Mouse (Mus musculus): ENCODE measurements around the gene Prkcd. TPM values are rescaled to one million over a fixed set of nuclear protein-coding genes. Genes with fewer than 3 reads are reported as not detected.

Prkcd gene
- polyA plus RNA-seq, 1 experiment, result 14.5 TPM

GRCm38 (mm10) chr14:30595576-30596313 is 30.3 kb downstream of the Prkcd start:
- TF ChIP-seq GATA1 (IDR thresholded peaks at IDR 0.05; ENCODE audit: low read length), result no peak

GRCm38 (mm10) chr14:30594092-30594695 is 31.8 kb downstream of the Prkcd start:
- no peak for TF ChIP-seq GATA1 (IDR thresholded peaks at IDR 0.05; ENCODE audit: low read length)

GRCm38 (mm10) chr14:30593279-30594091 is 32.5 kb downstream of the Prkcd start:
- no peak for TF ChIP-seq GATA1 (IDR thresholded peaks at IDR 0.05; ENCODE audit: low read length)

- TF ChIP-seq GATA1 (IDR thresholded peaks at IDR 0.05; ENCODE audit: low read length), result no peak
Measured at GRCm38 (mm10) chr14:30591417-30591816, 34.6 kb downstream of the Prkcd start.

- TF ChIP-seq GATA1 (IDR thresholded peaks at IDR 0.05; ENCODE audit: low read length), result no peak
Measured at GRCm38 (mm10) chr14:30590918-30591317, 35.1 kb downstream of the Prkcd start.

GRCm38 (mm10) chr14:30590041-30590645 is 35.9 kb downstream of the Prkcd start:
- TF ChIP-seq GATA1 (IDR thresholded peaks at IDR 0.05; ENCODE audit: low read length), result no peak

GRCm38 (mm10) chr14:30586780-30587461 is 39.1 kb downstream of the Prkcd start:
- no peak for TF ChIP-seq GATA1 (IDR thresholded peaks at IDR 0.05; ENCODE audit: low read length)

GRCm38 (mm10) chr14:30585323-30585722 is 40.7 kb downstream of the Prkcd start:
- no peak for TF ChIP-seq GATA1 (IDR thresholded peaks at IDR 0.05; ENCODE audit: low read length)

GRCm38 (mm10) chr14:30584497-30585251 is 41.3 kb downstream of the Prkcd start:
- TF ChIP-seq GATA1 (IDR thresholded peaks at IDR 0.05; ENCODE audit: low read length), result no peak

GRCm38 (mm10) chr14:30584077-30584476 is 41.9 kb downstream of the Prkcd start:
- TF ChIP-seq GATA1 (IDR thresholded peaks at IDR 0.05; ENCODE audit: low read length), result no peak

GRCm38 (mm10) chr14:30581238-30581637 is 44.8 kb downstream of the Prkcd start:
- TF ChIP-seq GATA1 (IDR thresholded peaks at IDR 0.05; ENCODE audit: low read length), result no peak

- no peak for TF ChIP-seq GATA1 (IDR thresholded peaks at IDR 0.05; ENCODE audit: low read length)
Measured at GRCm38 (mm10) chr14:30579882-30580281, 46.1 kb downstream of the Prkcd start.

- no peak for TF ChIP-seq GATA1 (IDR thresholded peaks at IDR 0.05; ENCODE audit: low read length)
Measured at GRCm38 (mm10) chr14:30579180-30579579, 46.8 kb downstream of the Prkcd start.

GRCm38 (mm10) chr14:30576260-30576659 is 49.8 kb downstream of the Prkcd start:
- no peak for TF ChIP-seq GATA1 (IDR thresholded peaks at IDR 0.05; ENCODE audit: low read length)

Data from G1E-ER4 (cell line).